Mouse (Mus musculus): ENCODE results near the gene Kirrel2. TPM values are rescaled to one million over a fixed set of nuclear protein-coding genes. Genes with fewer than 3 reads are reported as not detected.
A peak's percentile ranks its signal among the peaks of the same experiment; 100 is the strongest.

The Kirrel2 gene
- polyA plus RNA-seq, 1 experiment from 2014 or later, result 0.03 TPM

GRCm38 (mm10) chr7:30450241-30450640 is 7.2 kb downstream of the Kirrel2 start:
- H3K4me2 ChIP-seq, result no peak overlapping the region
- no peak overlapping the region for H3K27ac ChIP-seq (replicated peaks)
- H3K36me3 ChIP-seq (replicated peaks), result no peaks in the 10 kb centered on the region
- no peak overlapping the region for H3K4me3 ChIP-seq (replicated peaks)
- WGBS (ENCODE audit: insufficient replicate concordance), result 55% methylated on average over 7 of the region's 7 CpGs
- no peaks in the 10 kb centered on the region for H3K9me3 ChIP-seq (replicated peaks)
- no peak for ATAC-seq (ENCODE audit: insufficient read depth)
- peaks cover 9% of the 10 kb centered on the region for H3K4me1 ChIP-seq (replicated peaks)
- no peak overlapping the region for H3K9ac ChIP-seq
- H3K27me3 ChIP-seq, result peaks cover 53% of the 10 kb centered on the region

GRCm38 (mm10) chr7:30444971-30445751 is 12.3 kb downstream of the Kirrel2 start, which contains the start of gene Aplp1:
Aplp1 (minus strand) TSS chr7:30445535.
- Histone ChIP-seq H3K4me3 (replicated peaks) (peak within 1 kb of the TSS; percentile 57), H3K9me3 (replicated peaks) (no peaks in the 10 kb centered on the region), H3K9ac (no peak within 1 kb of the TSS), H3K36me3 (replicated peaks) (no peaks in the 10 kb centered on the region), H3K27ac (replicated peaks) (no peak within 1 kb of the TSS), H3K4me2 (peak within 1 kb of the TSS; percentile 76), H3K27me3 (peaks cover 63% of the 10 kb centered on the region), H3K4me1 (replicated peaks) (peaks cover 15% of the 10 kb centered on the region)
- peak; percentile 30; the same call in 1 of the 2 replicates for ATAC-seq (ENCODE audit: insufficient read depth)
- WGBS (ENCODE audit: insufficient replicate concordance), result under 1% methylated on average over 62 of the region's 72 CpGs

GRCm38 (mm10) chr7:30444154-30444970 is 13.1 kb downstream of the Kirrel2 start:
- H3K27ac ChIP-seq (replicated peaks), result no peak overlapping the region
- H3K4me3 ChIP-seq (replicated peaks), result peak overlapping the region; percentile 57
- H3K27me3 ChIP-seq, result peaks cover 70% of the 10 kb centered on the region
- WGBS (ENCODE audit: insufficient replicate concordance), result 2% methylated on average over 38 of the region's 38 CpGs
- H3K4me1 ChIP-seq (replicated peaks), result peaks cover 15% of the 10 kb centered on the region
- H3K4me2 ChIP-seq, result peak overlapping the region; percentile 76
- H3K36me3 ChIP-seq (replicated peaks), result no peaks in the 10 kb centered on the region
- no peak overlapping the region for H3K9ac ChIP-seq
- H3K9me3 ChIP-seq (replicated peaks), result no peaks in the 10 kb centered on the region
- no peak for ATAC-seq (ENCODE audit: insufficient read depth)

GRCm38 (mm10) chr7:30443696-30444095 is 13.8 kb downstream of the Kirrel2 start:
- Histone ChIP-seq H3K4me1 (replicated peaks) (peaks cover 15% of the 10 kb centered on the region), H3K36me3 (replicated peaks) (no peaks in the 10 kb centered on the region), H3K9me3 (replicated peaks) (no peaks in the 10 kb centered on the region), H3K27ac (replicated peaks) (no peak overlapping the region), H3K4me2 (peak overlapping the region; percentile 76; the same call in 1 of the 2 replicates), H3K9ac (no peak overlapping the region), H3K4me3 (replicated peaks) (no peak overlapping the region), H3K27me3 (peaks cover 70% of the 10 kb centered on the region)
- WGBS (ENCODE audit: insufficient replicate concordance), result 14% methylated on average over 9 of the region's 9 CpGs
- ATAC-seq (ENCODE audit: insufficient read depth), result no peak

GRCm38 (mm10) chr7:30440697-30441096 is 16.8 kb downstream of the Kirrel2 start:
- WGBS (ENCODE audit: insufficient replicate concordance), result 28% methylated on average over 4 of the region's 5 CpGs
- Histone ChIP-seq H3K4me2 (no peak overlapping the region), H3K4me1 (replicated peaks) (peaks cover 17% of the 10 kb centered on the region), H3K27ac (replicated peaks) (no peak overlapping the region), H3K4me3 (replicated peaks) (no peak overlapping the region), H3K9me3 (replicated peaks) (no peaks in the 10 kb centered on the region), H3K27me3 (peaks cover 70% of the 10 kb centered on the region), H3K36me3 (replicated peaks) (no peaks in the 10 kb centered on the region), H3K9ac (no peak overlapping the region)
- ATAC-seq (ENCODE audit: insufficient read depth), result no peak

- peaks cover 70% of the 10 kb centered on the region for H3K27me3 ChIP-seq
- no peaks in the 10 kb centered on the region for H3K9me3 ChIP-seq (replicated peaks)
- ATAC-seq (ENCODE audit: insufficient read depth), result no peak
These were observed 17.8 kb downstream of the Kirrel2 start for GRCm38 (mm10) chr7:30439734-30440133.

GRCm38 (mm10) chr7:30436879-30437278 is 20.6 kb downstream of the Kirrel2 start:
- ATAC-seq (ENCODE audit: insufficient read depth), result no peak
- 14% methylated on average over 10 of the region's 10 CpGs for WGBS (ENCODE audit: insufficient replicate concordance)
- Histone ChIP-seq H3K36me3 (replicated peaks) (no peaks in the 10 kb centered on the region), H3K4me1 (replicated peaks) (0 out of 2 replicates have a peak, but pooled peaks cover 2% of the 10 kb centered on the region), H3K4me2 (no peak overlapping the region), H3K9ac (no peak overlapping the region), H3K9me3 (replicated peaks) (no peaks in the 10 kb centered on the region), H3K4me3 (replicated peaks) (no peak overlapping the region), H3K27ac (replicated peaks) (no peak overlapping the region), H3K27me3 (peaks cover 44% of the 10 kb centered on the region)

More at GRCm38 (mm10) chr7:30439734-30440133, 17.8 kb downstream of the Kirrel2 start:
- H3K36me3 ChIP-seq (replicated peaks), result no peaks in the 10 kb centered on the region
- no peak overlapping the region for H3K4me3 ChIP-seq (replicated peaks)
- no peak overlapping the region for H3K9ac ChIP-seq
- H3K4me2 ChIP-seq, result no peak overlapping the region
- H3K4me1 ChIP-seq (replicated peaks), result peaks cover 12% of the 10 kb centered on the region; the same call in 1 of the 2 replicates
- 70% methylated on average over 13 of the region's 13 CpGs for WGBS (ENCODE audit: insufficient replicate concordance)
- no peak overlapping the region for H3K27ac ChIP-seq (replicated peaks)

GRCm38 (mm10) chr7:30435156-30435555 is 22.3 kb downstream of the Kirrel2 start:
- Histone ChIP-seq H3K36me3 (replicated peaks) (no peaks in the 10 kb centered on the region), H3K4me1 (replicated peaks) (0 out of 2 replicates have a peak, but pooled peaks cover 2% of the 10 kb centered on the region), H3K27me3 (peaks cover 34% of the 10 kb centered on the region), H3K9ac (no peak overlapping the region), H3K9me3 (replicated peaks) (no peaks in the 10 kb centered on the region), H3K27ac (replicated peaks) (no peak overlapping the region), H3K4me2 (no peak overlapping the region), H3K4me3 (replicated peaks) (no peak overlapping the region)
- no peak for ATAC-seq (ENCODE audit: insufficient read depth)
- WGBS (ENCODE audit: insufficient replicate concordance), result 33% methylated on average over 9 of the region's 9 CpGs

GRCm38 (mm10) chr7:30434701-30435100 is 22.8 kb downstream of the Kirrel2 start:
- Histone ChIP-seq H3K4me1 (replicated peaks) (0 out of 2 replicates have a peak, but pooled peaks cover 2% of the 10 kb centered on the region), H3K4me3 (replicated peaks) (no peak overlapping the region), H3K9me3 (replicated peaks) (no peaks in the 10 kb centered on the region), H3K27ac (replicated peaks) (no peak overlapping the region), H3K36me3 (replicated peaks) (no peaks in the 10 kb centered on the region), H3K9ac (no peak overlapping the region), H3K27me3 (peaks cover 30% of the 10 kb centered on the region), H3K4me2 (no peak overlapping the region)
- WGBS (ENCODE audit: insufficient replicate concordance), result 43% methylated on average over 10 of the region's 10 CpGs
- no peak for ATAC-seq (ENCODE audit: insufficient read depth)

GRCm38 (mm10) chr7:30434238-30434637 is 23.3 kb downstream of the Kirrel2 start:
- WGBS (ENCODE audit: insufficient replicate concordance), result 2% methylated on average over 10 of the region's 10 CpGs
- H3K4me3 ChIP-seq (replicated peaks), result no peak overlapping the region
- H3K27me3 ChIP-seq, result peaks cover 27% of the 10 kb centered on the region
- no peaks in the 10 kb centered on the region for H3K36me3 ChIP-seq (replicated peaks)
- no peak for ATAC-seq (ENCODE audit: insufficient read depth)
- H3K4me1 ChIP-seq (replicated peaks), result 0 out of 2 replicates have a peak, but pooled peaks cover 2% of the 10 kb centered on the region
- H3K27ac ChIP-seq (replicated peaks), result no peak overlapping the region
- no peak overlapping the region for H3K9ac ChIP-seq
- H3K4me2 ChIP-seq, result no peak overlapping the region
- H3K9me3 ChIP-seq (replicated peaks), result no peaks in the 10 kb centered on the region

GRCm38 (mm10) chr7:30431793-30432192 is 25.7 kb downstream of the Kirrel2 start:
- H3K4me1 ChIP-seq (replicated peaks), result 0 out of 2 replicates have a peak, but pooled peaks cover 2% of the 10 kb centered on the region
- H3K4me2 ChIP-seq, result no peak overlapping the region
- no peaks in the 10 kb centered on the region for H3K9me3 ChIP-seq (replicated peaks)
- H3K27me3 ChIP-seq, result peaks cover 19% of the 10 kb centered on the region
- peaks cover 9% of the 10 kb centered on the region for H3K36me3 ChIP-seq (replicated peaks)
- no peak for ATAC-seq (ENCODE audit: insufficient read depth)
- H3K27ac ChIP-seq (replicated peaks), result no peak overlapping the region
- 12% methylated on average over 3 of the region's 3 CpGs for WGBS (ENCODE audit: insufficient replicate concordance)
- H3K4me3 ChIP-seq (replicated peaks), result no peak overlapping the region
- H3K9ac ChIP-seq, result no peak overlapping the region

Measured in liver, embryonic 15.5 days (tissue).